Mouse (Mus musculus) megakaryocyte progenitor cell, adult 5-6 weeks (primary cell): Measurements from ENCODE around the gene Eno1. TPM values are rescaled to one million over a fixed set of nuclear protein-coding genes. Genes with fewer than 3 reads are reported as not detected.

Experiments
- ATAC-seq: replicated peaks from 2 replicates; pipeline ENCODE4 v1.8.0; 2016; ENCODE audit warnings: mild to moderate bottlenecking, moderate TSS enrichment, inconsistent platforms; ENCODE audit not compliant: poor library complexity
- total RNA-seq, 2 experiments: library from RNA; stranded (forward) in 1 of 2; stranded (reverse) in 1 of 2; fragments of 157-497, 149-512 nt in 1 of 2; fragments of 200-1000 nt in 1 of 2; gene quantifications; 2 replicates each; pipeline versions ENCODE4 v1.2.3 to v1.2.4; 2015 to 2017

Eno1 gene
- total RNA-seq (2015) = 336 and 338 TPM in 2 replicates
- total RNA-seq (2017) = 357 and 368 TPM in 2 replicates

GRCm38 (mm10) chr4:150236521-150237481, at the start of gene Eno1:
Gene Eno1, plus strand, starts transcription at chr4:150236721.
- ATAC-seq = peak; percentile 74

- 0 out of 2 replicates have a peak, but pooled peaks have one; percentile 29 for ATAC-seq
Observed at GRCm38 (mm10) chr4:150188236-150188635, 48.3 kb upstream of the Eno1 start.

GRCm38 (mm10) chr4:150192199-150192598, 44.3 kb upstream of the Eno1 start:
- no peak for ATAC-seq

- ATAC-seq = peak; percentile 95
Observed at GRCm38 (mm10) chr4:150193915-150194314, 42.6 kb upstream of the Eno1 start.

- no peak for ATAC-seq
Observed at GRCm38 (mm10) chr4:150198268-150198667, 38.3 kb upstream of the Eno1 start.

GRCm38 (mm10) chr4:150201232-150201631, 35.3 kb upstream of the Eno1 start, which contains the start of gene Car6:
Gene Car6, minus strand, starts transcription at chr4:150201332.
- ATAC-seq = no peak

GRCm38 (mm10) chr4:150202702-150203101, 33.8 kb upstream of the Eno1 start:
- peak; percentile 95 for ATAC-seq

GRCm38 (mm10) chr4:150204877-150205276, 31.6 kb upstream of the Eno1 start:
- ATAC-seq = no peak

- no peak for ATAC-seq
Observed at GRCm38 (mm10) chr4:150209751-150210150, 26.8 kb upstream of the Eno1 start.

- no peak for ATAC-seq
Observed at GRCm38 (mm10) chr4:150210306-150210705, 26.2 kb upstream of the Eno1 start.

GRCm38 (mm10) chr4:150211930-150212552, 24.5 kb upstream of the Eno1 start:
- 0 out of 2 replicates have a peak, but pooled peaks have one; percentile 13 for ATAC-seq

GRCm38 (mm10) chr4:150212553-150212971, 24.0 kb upstream of the Eno1 start:
- peak; percentile 88 for ATAC-seq

- no peak for ATAC-seq
Observed at GRCm38 (mm10) chr4:150213910-150214309, 22.6 kb upstream of the Eno1 start.

GRCm38 (mm10) chr4:150216423-150216822, 20.1 kb upstream of the Eno1 start:
- no peak for ATAC-seq

GRCm38 (mm10) chr4:150217042-150217554, 19.4 kb upstream of the Eno1 start:
- peak; percentile 11; the same call in 1 of the 2 replicates for ATAC-seq

- no peak for ATAC-seq
Observed at GRCm38 (mm10) chr4:150217935-150218334, 18.6 kb upstream of the Eno1 start.

GRCm38 (mm10) chr4:150219501-150220292, 16.8 kb upstream of the Eno1 start:
- ATAC-seq = peak; percentile 65

- peak; percentile 64 for ATAC-seq
Observed at GRCm38 (mm10) chr4:150220584-150220983, 15.9 kb upstream of the Eno1 start.

GRCm38 (mm10) chr4:150221017-150221640, 15.4 kb upstream of the Eno1 start:
- no peak for ATAC-seq

GRCm38 (mm10) chr4:150223830-150224229, 12.7 kb upstream of the Eno1 start:
- no peak for ATAC-seq
